Mouse (Mus musculus): ENCODE measurements around the gene Olfr670. TPM values are rescaled to one million over a fixed set of nuclear protein-coding genes. Genes with fewer than 3 reads are reported as not detected.

Olfr670 gene
- polyA plus RNA-seq (2015; fragmentation: Illumina TruSeq; extraction: RNeasy Lipid Tissue Mini Kit (QIAGEN cat#74804); ENCODE audit: insufficient read depth, low replicate concordance): not detected

DNA sequence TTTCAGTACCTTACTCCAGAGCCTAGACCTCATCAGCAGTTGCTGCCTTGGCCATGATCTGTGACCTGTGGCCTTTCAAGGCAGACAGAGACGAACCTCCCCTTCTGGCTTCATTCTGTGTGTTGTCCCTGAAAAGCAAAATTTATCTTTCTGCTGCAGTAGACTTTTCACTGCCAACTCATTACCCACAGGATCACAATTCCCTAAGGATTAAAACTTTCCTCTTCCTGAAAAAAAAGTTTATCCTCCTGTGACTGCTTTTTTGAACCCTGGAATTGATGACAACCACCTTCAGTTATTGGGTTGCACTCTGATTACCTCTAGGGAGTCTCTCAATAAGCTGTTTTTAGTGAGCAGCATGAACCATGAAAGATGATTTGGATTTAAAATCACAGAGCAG, at the start of gene Olfr670:
Olfr670 (minus strand) TSS at position 101 of the 400 bp plus-strand sequence.

DNA sequence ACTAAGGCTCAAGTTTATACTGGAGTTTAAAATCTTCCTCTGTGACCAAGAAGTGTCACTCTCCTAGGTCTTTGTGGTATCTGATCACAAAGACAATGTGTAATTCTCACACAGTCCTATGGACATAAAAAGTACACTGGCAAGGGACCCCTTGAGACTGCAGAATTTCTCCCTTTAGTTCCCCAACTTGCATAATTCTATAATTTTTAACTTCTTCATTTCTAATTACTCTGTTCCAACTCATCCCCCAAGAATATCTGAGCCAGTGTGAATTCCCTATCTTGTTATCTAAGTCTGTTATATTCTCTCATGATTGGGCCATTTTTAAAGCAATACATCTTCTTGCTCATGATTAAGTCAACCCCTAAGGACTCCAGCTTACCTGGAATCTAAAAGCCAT, 39.5 kb upstream of the Olfr670 start, which contains the start of gene Olfr672:
Olfr672 (minus strand) TSS at position 101 of the 400 bp plus-strand sequence.

DNA sequence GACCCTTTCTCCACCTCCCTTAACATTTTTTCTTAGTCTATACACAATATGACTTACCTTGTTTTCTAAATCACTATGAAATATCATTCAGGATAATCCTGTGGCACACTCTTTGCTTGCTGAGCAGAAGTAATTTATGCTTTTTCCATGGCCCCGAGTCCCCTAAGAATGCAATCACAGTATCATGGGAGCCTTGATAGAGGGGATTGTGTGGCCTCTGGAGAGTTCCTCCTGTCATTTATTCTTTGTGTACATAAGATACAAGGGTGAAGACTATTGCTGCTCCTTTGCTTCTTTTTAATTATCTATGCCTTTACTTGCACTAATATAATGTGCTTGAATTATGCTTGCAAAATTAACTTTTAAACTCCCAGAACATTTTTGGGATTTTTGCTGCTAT, 16.6 kb upstream of the Olfr670 start, which contains the start of gene Olfr671:
Olfr671 (minus strand) TSS at position 101 of the 400 bp plus-strand sequence.

DNA sequence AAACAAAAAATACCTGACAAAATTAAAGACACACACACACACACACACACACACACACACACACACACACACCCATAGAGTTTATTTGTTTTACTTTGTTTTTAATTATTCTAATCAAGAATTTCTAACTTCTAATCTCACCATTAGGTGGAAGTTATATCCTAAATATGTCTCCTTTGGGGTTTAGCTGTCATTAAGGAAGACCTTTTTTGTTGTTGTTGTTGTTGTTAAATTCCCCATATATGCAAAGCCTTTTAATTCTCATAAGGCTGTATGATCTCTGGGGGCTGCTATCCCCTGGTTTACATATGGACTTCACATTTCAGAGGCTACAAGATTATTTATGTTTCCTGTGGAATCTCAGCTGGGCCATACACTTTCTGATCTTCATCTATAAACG, 28.5 kb downstream of the Olfr670 start, which contains the start of gene Olfr669:
Olfr669 (plus strand) TSS at position 301 of the 400 bp plus-strand sequence.

GRCm38 (mm10) chr7:104927957-104928356, 34.5 kb downstream of the Olfr670 start, which contains the start of gene Olfr668:
TSS of gene Olfr668 (minus strand) at chr7:104928057.

GRCm38 (mm10) chr7:104921382-104921781, 41.0 kb downstream of the Olfr670 start, which contains the start of gene Olfr667:
TSS of gene Olfr667 (minus strand) at chr7:104921482.

Other genes starting within 250 kb of the Olfr670 start
- not detected for gene Usp17le, start 185.2 kb downstream of the Olfr670 start, polyA plus RNA-seq (2015; fragmentation: Illumina TruSeq; extraction: RNeasy Lipid Tissue Mini Kit (QIAGEN cat#74804); ENCODE audit: insufficient read depth, low replicate concordance)
- not detected for gene Usp17lb, start 120.0 kb downstream of the Olfr670 start, polyA plus RNA-seq (2015; fragmentation: Illumina TruSeq; extraction: RNeasy Lipid Tissue Mini Kit (QIAGEN cat#74804); ENCODE audit: insufficient read depth, low replicate concordance)
- gene Usp17la, start 105.6 kb downstream of the Olfr670 start, polyA plus RNA-seq (2015; fragmentation: Illumina TruSeq; extraction: RNeasy Lipid Tissue Mini Kit (QIAGEN cat#74804); ENCODE audit: insufficient read depth, low replicate concordance): not detected
- not detected for gene Olfr665, start 84.6 kb downstream of the Olfr670 start, polyA plus RNA-seq (2015; fragmentation: Illumina TruSeq; extraction: RNeasy Lipid Tissue Mini Kit (QIAGEN cat#74804); ENCODE audit: insufficient read depth, low replicate concordance)
- gene Olfr666, start 66.7 kb downstream of the Olfr670 start, polyA plus RNA-seq (2015; fragmentation: Illumina TruSeq; extraction: RNeasy Lipid Tissue Mini Kit (QIAGEN cat#74804); ENCODE audit: insufficient read depth, low replicate concordance): not detected
- gene Olfr667, start 41.1 kb downstream of the Olfr670 start, polyA plus RNA-seq (2015; fragmentation: Illumina TruSeq; extraction: RNeasy Lipid Tissue Mini Kit (QIAGEN cat#74804); ENCODE audit: insufficient read depth, low replicate concordance): not detected
- gene Olfr668, start 34.6 kb downstream of the Olfr670 start, polyA plus RNA-seq (2015; fragmentation: Illumina TruSeq; extraction: RNeasy Lipid Tissue Mini Kit (QIAGEN cat#74804); ENCODE audit: insufficient read depth, low replicate concordance): not detected
- gene Olfr669, start 28.4 kb downstream of the Olfr670 start, polyA plus RNA-seq (2015; fragmentation: Illumina TruSeq; extraction: RNeasy Lipid Tissue Mini Kit (QIAGEN cat#74804); ENCODE audit: insufficient read depth, low replicate concordance): not detected
- not detected for gene Olfr671, start 16.5 kb upstream of the Olfr670 start, polyA plus RNA-seq (2015; fragmentation: Illumina TruSeq; extraction: RNeasy Lipid Tissue Mini Kit (QIAGEN cat#74804); ENCODE audit: insufficient read depth, low replicate concordance)
- not detected for gene Olfr672, start 39.4 kb upstream of the Olfr670 start, polyA plus RNA-seq (2015; fragmentation: Illumina TruSeq; extraction: RNeasy Lipid Tissue Mini Kit (QIAGEN cat#74804); ENCODE audit: insufficient read depth, low replicate concordance)
- gene Olfr675, start 65.8 kb upstream of the Olfr670 start, polyA plus RNA-seq (2015; fragmentation: Illumina TruSeq; extraction: RNeasy Lipid Tissue Mini Kit (QIAGEN cat#74804); ENCODE audit: insufficient read depth, low replicate concordance): not detected
- gene Olfr676, start 70.1 kb upstream of the Olfr670 start, polyA plus RNA-seq (2015; fragmentation: Illumina TruSeq; extraction: RNeasy Lipid Tissue Mini Kit (QIAGEN cat#74804); ENCODE audit: insufficient read depth, low replicate concordance): not detected
- gene Olfr677, start 88.8 kb upstream of the Olfr670 start, polyA plus RNA-seq (2015; fragmentation: Illumina TruSeq; extraction: RNeasy Lipid Tissue Mini Kit (QIAGEN cat#74804); ENCODE audit: insufficient read depth, low replicate concordance): not detected
- not detected for gene Olfr678, start 101.9 kb upstream of the Olfr670 start, polyA plus RNA-seq (2015; fragmentation: Illumina TruSeq; extraction: RNeasy Lipid Tissue Mini Kit (QIAGEN cat#74804); ENCODE audit: insufficient read depth, low replicate concordance)
- gene Olfr679, start 118.6 kb upstream of the Olfr670 start, polyA plus RNA-seq (2015; fragmentation: Illumina TruSeq; extraction: RNeasy Lipid Tissue Mini Kit (QIAGEN cat#74804); ENCODE audit: insufficient read depth, low replicate concordance): not detected
- not detected for gene Olfr680-ps1, start 130.2 kb upstream of the Olfr670 start, polyA plus RNA-seq (2015; fragmentation: Illumina TruSeq; extraction: RNeasy Lipid Tissue Mini Kit (QIAGEN cat#74804); ENCODE audit: insufficient read depth, low replicate concordance)
- not detected for gene Olfr681, start 154.2 kb upstream of the Olfr670 start, polyA plus RNA-seq (2015; fragmentation: Illumina TruSeq; extraction: RNeasy Lipid Tissue Mini Kit (QIAGEN cat#74804); ENCODE audit: insufficient read depth, low replicate concordance)
- gene Olfr683, start 184.4 kb upstream of the Olfr670 start, polyA plus RNA-seq (2015; fragmentation: Illumina TruSeq; extraction: RNeasy Lipid Tissue Mini Kit (QIAGEN cat#74804); ENCODE audit: insufficient read depth, low replicate concordance): not detected
- not detected for gene Olfr684, start 201.0 kb upstream of the Olfr670 start, polyA plus RNA-seq (2015; fragmentation: Illumina TruSeq; extraction: RNeasy Lipid Tissue Mini Kit (QIAGEN cat#74804); ENCODE audit: insufficient read depth, low replicate concordance)
- not detected for gene Olfr685, start 223.4 kb upstream of the Olfr670 start, polyA plus RNA-seq (2015; fragmentation: Illumina TruSeq; extraction: RNeasy Lipid Tissue Mini Kit (QIAGEN cat#74804); ENCODE audit: insufficient read depth, low replicate concordance)
- gene Olfr686, start 244.9 kb upstream of the Olfr670 start, polyA plus RNA-seq (2015; fragmentation: Illumina TruSeq; extraction: RNeasy Lipid Tissue Mini Kit (QIAGEN cat#74804); ENCODE audit: insufficient read depth, low replicate concordance): not detected

Measured in spleen, adult 10 weeks (tissue).